Mouse (Mus musculus) embryonic facial prominence, embryonic 11.5 days (tissue): ENCODE results near the gene Wbp2nl. TPM values are rescaled to one million over a fixed set of nuclear protein-coding genes. Genes with fewer than 3 reads are reported as not detected.
A peak's percentile ranks its signal among the peaks of the same experiment; 100 is the strongest.

Experiments used
- ATAC-seq: fragments of 200-750 bp; cut with Nextera tagmentation; replicated peaks from 2 replicates; pipeline ENCODE4 v1.8.0; 2017; ENCODE audit warnings: low read depth; ENCODE audit not compliant: insufficient number of reproducible peaks, low FRiP score, low TSS enrichment
- DNase-seq: peaks from one replicate; pipeline ENCODE4 v3.0.0-alpha.2; 2015; ENCODE audit warnings: low spot score
- H3K27ac ChIP-seq: fragments of 300-500 bp; sonication (generic); replicated peaks from 2 replicates; pipeline ENCODE4 v1.5.1; 2014; ENCODE audit warnings: mild to moderate bottlenecking, low read depth, low read length, control low read depth
- H3K27me3 ChIP-seq: fragments of 300-500 bp; sonication (generic); 2 replicates; pipeline ENCODE4 v1.6.1; 2014; ENCODE audit warnings: mild to moderate bottlenecking, low read length, moderate library complexity, mixed read lengths; ENCODE audit not compliant: control insufficient read depth, insufficient read depth
- H3K36me3 ChIP-seq: fragments of 300-500 bp; sonication (generic); replicated peaks from 2 replicates; pipeline ENCODE4 v1.6.1; 2014; ENCODE audit warnings: low read depth, mild to moderate bottlenecking, low read length, moderate library complexity, mixed read lengths; ENCODE audit not compliant: control insufficient read depth, insufficient read depth
- H3K4me1 ChIP-seq: fragments of 300-500 bp; sonication (generic); 2 replicates; pipeline ENCODE4 v1.6.1; 2014; ENCODE audit warnings: low read length, mixed read lengths; ENCODE audit not compliant: control insufficient read depth, insufficient read depth
- H3K4me2 ChIP-seq: fragments of 300-500 bp; sonication (generic); 2 replicates; pipeline ENCODE4 v1.6.1; 2014; ENCODE audit warnings: low read depth, mild to moderate bottlenecking, control low read depth, low read length, moderate library complexity
- H3K4me3 ChIP-seq: fragments of 300-500 bp; sonication (generic); 2 replicates; pipeline ENCODE4 v1.5.1; 2014; ENCODE audit warnings: low read depth, low read length, control low read depth
- H3K9ac ChIP-seq: fragments of 300-500 bp; sonication (generic); replicated peaks from 2 replicates; pipeline ENCODE4 v1.6.1; 2014; ENCODE audit warnings: mild to moderate bottlenecking, control low read depth, low read length
- H3K9me3 ChIP-seq: fragments of 300-500 bp; sonication (generic); replicated peaks from 2 replicates; pipeline ENCODE4 v1.6.1; 2016; ENCODE audit warnings: mild to moderate bottlenecking, low read length, inconsistent platforms, mixed read lengths; ENCODE audit not compliant: control insufficient read depth
- WGBS: fragments of 180-500 bp; shearing (Covaris S2); extraction: QIAGEN DNeasy Blood & Tissue Kit; methylation state at CpG from one replicate; pipeline ENCODE4 v1.1.7; 2014; 5-methylcytosine and 5-hydroxymethylcytosine counted together
- polyA plus RNA-seq: library from polyadenylated mRNA; unstranded; fragments of >200 nt; fragmentation: Nextera tagmentation; extraction: Ambion mirVana; gene quantifications from 2 replicates; pipeline ENCODE4 v1.2.1, GENCODE M21; 2014

Wbp2nl gene
- polyA plus RNA-seq, 1 experiment from 2014 or later = 0.34 TPM

GRCm38 (mm10) chr15:82340414-82341035 lies 41.8 kb downstream of the Wbp2nl start:
- 35% methylated on average over 21 of the region's 21 CpGs for WGBS
- ATAC-seq = no peak
- Histone ChIP-seq H3K4me3 (peak overlapping the region; percentile 41), H3K4me1 (no peaks in the 10 kb centered on the region), H3K9me3 (no peaks in the 10 kb centered on the region), H3K9ac (peak overlapping the region; percentile 80), H3K4me2 (peak overlapping the region; percentile 76), H3K27me3 (peaks cover 4% of the 10 kb centered on the region; the same call in 1 of the 2 replicates), H3K27ac (no peak overlapping the region), H3K36me3 (no peaks in the 10 kb centered on the region)
- peak; percentile 17 for DNase-seq

GRCm38 (mm10) chr15:82341036-82341501 lies 42.3 kb downstream of the Wbp2nl start:
- Histone ChIP-seq H3K27me3 (peaks cover 4% of the 10 kb centered on the region; the same call in 1 of the 2 replicates), H3K36me3 (no peaks in the 10 kb centered on the region), H3K4me2 (peak overlapping the region; percentile 76), H3K4me3 (peak overlapping the region; percentile 41), H3K9me3 (no peaks in the 10 kb centered on the region), H3K4me1 (no peaks in the 10 kb centered on the region), H3K27ac (0 out of 2 replicates have a peak overlapping the region, but pooled peaks have one; percentile 11), H3K9ac (peak overlapping the region; percentile 80)
- DNase-seq = peak; percentile 47
- no peak for ATAC-seq
- WGBS = 3% methylated on average over 34 of the region's 40 CpGs

- DNase-seq (no peak), ATAC-seq (no peak)
- Histone ChIP-seq H3K9ac (peak overlapping the region; percentile 80), H3K27ac (0 out of 2 replicates have a peak overlapping the region, but pooled peaks have one; percentile 44), H3K4me2 (peak overlapping the region; percentile 76; the same call in 1 of the 2 replicates), H3K4me3 (peak overlapping the region; percentile 41), H3K27me3 (peaks cover 4% of the 10 kb centered on the region; the same call in 1 of the 2 replicates), H3K9me3 (no peaks in the 10 kb centered on the region), H3K36me3 (no peaks in the 10 kb centered on the region), H3K4me1 (peaks cover 1% of the 10 kb centered on the region)
- 66% methylated on average over 15 of the region's 15 CpGs for WGBS
These were observed 43.2 kb downstream of the Wbp2nl start for GRCm38 (mm10) chr15:82341675-82342542.

- Histone ChIP-seq H3K4me1 (peaks cover 5% of the 10 kb centered on the region), H3K36me3 (no peaks in the 10 kb centered on the region), H3K27me3 (peaks cover 4% of the 10 kb centered on the region; the same call in 1 of the 2 replicates), H3K9ac (no peak overlapping the region), H3K4me2 (no peak overlapping the region), H3K4me3 (no peak overlapping the region), H3K27ac (no peak overlapping the region), H3K9me3 (no peaks in the 10 kb centered on the region)
- ATAC-seq (no peak), DNase-seq (no peak)
- WGBS = 75% methylated on average over 5 of the region's 5 CpGs
These were observed 43.8 kb downstream of the Wbp2nl start for GRCm38 (mm10) chr15:82342543-82342935.

- 86% methylated on average over 27 of the region's 27 CpGs for WGBS
- no peak overlapping the region for H3K4me2 ChIP-seq
These were observed 44.9 kb downstream of the Wbp2nl start for GRCm38 (mm10) chr15:82343368-82344287.

DNA sequence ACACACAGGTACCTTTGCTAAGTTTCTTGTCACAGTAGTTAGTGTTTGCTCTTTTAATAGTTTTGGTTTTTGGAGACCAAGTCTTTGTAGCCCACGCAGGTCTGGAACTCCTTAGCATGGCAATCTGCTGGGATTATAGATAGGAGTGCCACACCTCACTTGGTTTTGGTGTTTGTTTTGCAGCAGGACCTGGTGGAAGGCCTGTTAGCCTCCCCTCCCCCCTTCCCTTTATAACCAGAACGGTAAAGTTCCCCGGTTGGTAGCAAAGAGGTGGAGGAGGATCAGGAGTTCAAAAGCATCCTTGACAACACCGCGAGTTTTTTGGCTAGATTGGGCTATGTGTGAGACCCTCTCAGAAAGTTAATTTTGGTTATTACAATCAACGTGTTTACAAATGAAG lies 46.2 kb downstream of the Wbp2nl start:
- Histone ChIP-seq H3K4me1 (peaks cover 5% of the 10 kb centered on the region), H3K36me3 (peaks cover 5% of the 10 kb centered on the region), H3K9ac (no peak overlapping the region), H3K4me2 (no peak overlapping the region), H3K9me3 (no peaks in the 10 kb centered on the region), H3K4me3 (no peak overlapping the region), H3K27me3 (peaks cover 4% of the 10 kb centered on the region; the same call in 1 of the 2 replicates), H3K27ac (no peak overlapping the region)
- DNase-seq = no peak
- ATAC-seq = no peak
- WGBS = 86% methylated on average over 6 of the region's 6 CpGs

More at GRCm38 (mm10) chr15:82343368-82344287, 44.9 kb downstream of the Wbp2nl start:
- Histone ChIP-seq H3K36me3 (no peaks in the 10 kb centered on the region), H3K9ac (no peak overlapping the region), H3K4me3 (no peak overlapping the region), H3K27ac (no peak overlapping the region), H3K9me3 (no peaks in the 10 kb centered on the region), H3K27me3 (peaks cover 4% of the 10 kb centered on the region; the same call in 1 of the 2 replicates), H3K4me1 (peaks cover 5% of the 10 kb centered on the region)
- ATAC-seq = no peak
- no peak for DNase-seq

DNA sequence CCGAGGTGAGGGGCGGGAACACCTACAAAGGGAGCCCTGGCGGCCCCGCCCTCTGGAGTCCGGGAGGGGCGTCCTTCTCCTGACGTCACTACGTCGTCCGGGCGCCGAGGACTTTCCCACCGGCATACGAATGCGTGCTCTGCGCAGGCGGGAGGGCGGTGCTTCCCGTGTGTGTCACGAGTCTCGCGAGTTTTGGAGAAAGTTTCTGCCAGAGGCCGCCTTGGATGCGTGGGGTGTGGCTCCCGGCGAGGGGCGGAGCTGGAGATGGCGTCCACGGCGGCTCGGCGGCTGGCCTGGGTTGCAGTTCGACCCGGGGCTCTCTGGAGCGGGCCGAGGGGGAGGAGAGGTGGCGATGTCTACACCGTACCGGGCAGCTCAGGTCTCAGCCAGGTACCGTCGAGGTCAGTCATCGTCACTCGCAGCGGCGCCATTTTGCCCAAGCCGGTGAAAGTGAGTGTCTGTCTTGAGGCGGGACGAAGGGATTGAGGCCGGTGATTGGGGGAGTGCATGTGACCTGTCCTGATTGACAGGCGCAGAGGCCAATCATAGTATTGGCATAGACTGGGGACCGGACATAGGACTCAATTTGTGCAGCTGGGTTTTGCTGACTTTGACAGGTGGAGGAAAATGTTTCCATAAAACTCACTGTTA lies 47.2 kb downstream of the Wbp2nl start:
- Histone ChIP-seq H3K9me3 (no peaks in the 10 kb centered on the region), H3K27me3 (no peaks in the 10 kb centered on the region), H3K36me3 (peaks cover 5% of the 10 kb centered on the region), H3K4me2 (peak overlapping the region; percentile 73), H3K27ac (no peak overlapping the region; the same call in 1 of the 2 replicates), H3K4me3 (peak overlapping the region; percentile 62), H3K9ac (peak overlapping the region; percentile 68), H3K4me1 (peaks cover 5% of the 10 kb centered on the region)
- WGBS = under 1% methylated on average over 51 of the region's 51 CpGs
- DNase-seq (peak; percentile 98), ATAC-seq (peak; percentile 95)
